Mouse (Mus musculus): ENCODE results near the gene Sost. TPM values are rescaled to one million over a fixed set of nuclear protein-coding genes. Genes with fewer than 3 reads are reported as not detected.
A peak's percentile ranks its signal among the peaks of the same experiment; 100 is the strongest.

Sost gene
- polyA plus RNA-seq, 1 experiment from 2014 or later: 2.3 TPM

DNA sequence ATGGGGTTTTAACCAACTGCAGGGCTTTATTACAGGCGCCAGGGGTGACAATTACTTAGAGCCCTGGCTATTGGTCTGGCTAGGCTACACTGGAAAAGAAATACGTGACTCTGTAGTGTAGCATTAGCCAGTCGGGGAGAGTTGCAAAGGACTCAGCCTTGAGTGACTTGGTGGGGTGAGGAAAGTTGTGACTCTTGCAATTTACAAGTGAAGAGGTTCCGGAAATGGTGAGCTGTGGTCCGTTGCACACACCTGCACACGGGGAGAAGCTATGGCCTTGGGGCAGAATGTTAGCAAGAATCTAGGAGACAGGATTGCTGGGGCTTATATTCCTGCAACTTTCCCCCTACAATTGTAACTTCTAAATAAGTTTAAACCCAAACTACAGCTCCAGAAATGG lies 41.2 kb downstream of the Sost start:
- peaks cover 12% of the 10 kb centered on the region for H3K4me1 ChIP-seq (ENCODE audit: control insufficient read depth, insufficient read depth, low read length)
- no peaks in the 10 kb centered on the region for H3K36me3 ChIP-seq (ENCODE audit: control insufficient read depth, insufficient read depth)
- no peak overlapping the region for H3K27ac ChIP-seq (ENCODE audit: low read length)
- whole genome bisulfite sequencing: 76% methylated on average over 6 of the region's 6 CpGs
- no peaks in the 10 kb centered on the region for H3K9me3 ChIP-seq (replicated peaks; ENCODE audit: control insufficient read depth, low read length)
- H3K4me2 ChIP-seq (ENCODE audit: low read depth, low read length): no peak overlapping the region
- no peak for ATAC-seq (replicated peaks; ENCODE audit: extremely low read depth, insufficient read depth, low FRiP score)
- no peak overlapping the region for H3K4me3 ChIP-seq (ENCODE audit: low read length)
- H3K9ac ChIP-seq (ENCODE audit: low read length): no peak overlapping the region
- H3K27me3 ChIP-seq (ENCODE audit: control insufficient read depth, insufficient read depth, low read length): peaks cover 5% of the 10 kb centered on the region; the same call in 1 of the 2 replicates

DNA sequence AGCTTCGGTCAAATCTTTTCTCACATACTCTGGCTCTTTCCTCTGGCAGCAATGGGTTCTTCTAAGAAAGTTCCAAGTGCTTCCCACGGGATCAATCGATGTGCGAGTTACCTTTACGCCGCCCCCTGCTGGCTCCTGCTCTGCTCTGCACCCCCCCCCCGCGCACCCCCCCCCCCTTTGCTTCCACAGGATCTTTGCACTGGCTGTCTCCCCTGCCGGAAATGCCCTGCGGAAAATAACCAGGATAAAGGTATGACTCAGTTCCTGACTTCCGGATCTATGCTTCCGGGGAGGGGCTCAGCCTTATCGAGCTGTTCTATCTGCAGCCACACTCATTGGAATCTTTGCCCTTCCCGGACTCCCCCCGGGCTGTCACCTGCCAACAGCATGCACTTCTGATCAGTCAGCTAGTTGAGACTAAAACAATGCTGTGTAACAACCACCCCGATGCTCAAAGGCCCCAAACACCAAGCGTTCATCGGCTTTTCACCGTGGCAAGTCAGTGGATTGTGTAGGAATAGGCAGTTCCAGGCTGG lies 42.3 kb downstream of the Sost start:
- Histone ChIP-seq H3K4me2 (ENCODE audit: low read depth, low read length) (no peak overlapping the region), H3K27me3 (ENCODE audit: control insufficient read depth, insufficient read depth, low read length) (peaks cover 5% of the 10 kb centered on the region; the same call in 1 of the 2 replicates), H3K36me3 (ENCODE audit: control insufficient read depth, insufficient read depth) (no peaks in the 10 kb centered on the region), H3K4me3 (ENCODE audit: low read length) (no peak overlapping the region), H3K4me1 (ENCODE audit: control insufficient read depth, insufficient read depth, low read length) (peaks cover 14% of the 10 kb centered on the region), H3K9me3 (replicated peaks; ENCODE audit: control insufficient read depth, low read length) (no peaks in the 10 kb centered on the region), H3K27ac (ENCODE audit: low read length) (no peak overlapping the region), H3K9ac (ENCODE audit: low read length) (no peak overlapping the region)
- 73% methylated on average over 14 of the region's 19 CpGs for WGBS
- no peak for ATAC-seq (replicated peaks; ENCODE audit: extremely low read depth, insufficient read depth, low FRiP score)

GRCm38 (mm10) chr11:101923988-101924387 lies 42.8 kb downstream of the Sost start:
- H3K27ac ChIP-seq (ENCODE audit: low read length): no peak overlapping the region
- H3K4me2 ChIP-seq (ENCODE audit: low read depth, low read length): no peak overlapping the region
- H3K4me1 ChIP-seq (ENCODE audit: control insufficient read depth, insufficient read depth, low read length): peaks cover 14% of the 10 kb centered on the region
- no peak overlapping the region for H3K9ac ChIP-seq (ENCODE audit: low read length)
- H3K9me3 ChIP-seq (replicated peaks; ENCODE audit: control insufficient read depth, low read length): no peaks in the 10 kb centered on the region
- ATAC-seq (replicated peaks; ENCODE audit: extremely low read depth, insufficient read depth, low FRiP score): no peak
- H3K4me3 ChIP-seq (ENCODE audit: low read length): no peak overlapping the region
- peaks cover 7% of the 10 kb centered on the region; the same call in 1 of the 2 replicates for H3K27me3 ChIP-seq (ENCODE audit: control insufficient read depth, insufficient read depth, low read length)
- H3K36me3 ChIP-seq (ENCODE audit: control insufficient read depth, insufficient read depth): no peaks in the 10 kb centered on the region
- WGBS: 80% methylated on average over 6 of the region's 6 CpGs

DNA sequence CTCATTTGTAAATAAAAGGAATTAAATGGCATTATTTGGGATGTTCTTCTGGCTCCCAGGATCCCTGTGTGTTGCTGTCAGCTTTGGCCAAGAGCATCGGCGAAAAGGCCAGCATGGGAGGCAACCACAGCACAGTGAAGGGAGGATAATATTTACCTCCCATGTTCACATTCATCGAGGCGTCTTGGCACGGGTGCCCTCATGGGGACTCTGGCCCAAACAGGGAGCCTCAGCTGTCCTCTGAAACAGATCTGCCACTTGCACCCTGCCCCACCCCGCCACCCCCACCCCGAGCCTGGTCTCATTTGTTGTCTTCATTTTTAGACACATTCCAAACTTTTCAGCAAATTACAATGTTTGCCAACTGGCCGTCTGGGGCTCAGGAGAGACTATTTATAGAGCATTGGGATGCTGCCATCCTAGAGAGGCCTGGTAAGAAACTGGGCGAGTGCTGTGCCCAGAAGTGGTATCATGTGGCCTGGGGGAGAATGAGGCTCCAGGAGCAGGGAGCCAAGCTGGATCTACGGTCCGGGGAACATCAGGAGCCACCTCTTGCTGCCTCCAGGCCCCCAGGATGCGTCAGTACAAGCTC lies 45.4 kb downstream of the Sost start:
- Histone ChIP-seq H3K27ac (ENCODE audit: low read length) (peak overlapping the region; percentile 64), H3K27me3 (ENCODE audit: control insufficient read depth, insufficient read depth, low read length) (peaks cover 14% of the 10 kb centered on the region), H3K4me1 (ENCODE audit: control insufficient read depth, insufficient read depth, low read length) (peaks cover 12% of the 10 kb centered on the region), H3K4me2 (ENCODE audit: low read depth, low read length) (no peak overlapping the region), H3K36me3 (ENCODE audit: control insufficient read depth, insufficient read depth) (no peaks in the 10 kb centered on the region), H3K9ac (ENCODE audit: low read length) (no peak overlapping the region), H3K4me3 (ENCODE audit: low read length) (no peak overlapping the region), H3K9me3 (replicated peaks; ENCODE audit: control insufficient read depth, low read length) (no peaks in the 10 kb centered on the region)
- ATAC-seq (replicated peaks; ENCODE audit: extremely low read depth, insufficient read depth, low FRiP score): peak; percentile 55; the same call in 1 of the 2 replicates
- WGBS: 59% methylated on average over 12 of the region's 12 CpGs

GRCm38 (mm10) chr11:101919660-101920059 lies 47.2 kb downstream of the Sost start:
- Histone ChIP-seq H3K9ac (ENCODE audit: low read length) (no peak overlapping the region), H3K4me1 (ENCODE audit: control insufficient read depth, insufficient read depth, low read length) (peaks cover 12% of the 10 kb centered on the region), H3K27ac (ENCODE audit: low read length) (no peak overlapping the region), H3K27me3 (ENCODE audit: control insufficient read depth, insufficient read depth, low read length) (peaks cover 17% of the 10 kb centered on the region), H3K4me3 (ENCODE audit: low read length) (no peak overlapping the region), H3K36me3 (ENCODE audit: control insufficient read depth, insufficient read depth) (no peaks in the 10 kb centered on the region), H3K9me3 (replicated peaks; ENCODE audit: control insufficient read depth, low read length) (no peaks in the 10 kb centered on the region), H3K4me2 (ENCODE audit: low read depth, low read length) (no peak overlapping the region)
- peak; percentile 59; the same call in 1 of the 2 replicates for ATAC-seq (replicated peaks; ENCODE audit: extremely low read depth, insufficient read depth, low FRiP score)
- 2% methylated on average over 6 of the region's 6 CpGs for WGBS

- H3K36me3 ChIP-seq (ENCODE audit: control insufficient read depth, insufficient read depth): no peaks in the 10 kb centered on the region
- peaks cover 16% of the 10 kb centered on the region for H3K27me3 ChIP-seq (ENCODE audit: control insufficient read depth, insufficient read depth, low read length)
- H3K4me3 ChIP-seq (ENCODE audit: low read length): no peak overlapping the region
- H3K27ac ChIP-seq (ENCODE audit: low read length): no peak overlapping the region
- ATAC-seq (replicated peaks; ENCODE audit: extremely low read depth, insufficient read depth, low FRiP score): no peak
- peaks cover 12% of the 10 kb centered on the region for H3K4me1 ChIP-seq (ENCODE audit: control insufficient read depth, insufficient read depth, low read length)
- H3K9me3 ChIP-seq (replicated peaks; ENCODE audit: control insufficient read depth, low read length): no peaks in the 10 kb centered on the region
- WGBS: 65% methylated on average over 3 of the region's 3 CpGs
- H3K4me2 ChIP-seq (ENCODE audit: low read depth, low read length): no peak overlapping the region
- no peak overlapping the region for H3K9ac ChIP-seq (ENCODE audit: low read length)
Observed at GRCm38 (mm10) chr11:101918609-101919008, 48.2 kb downstream of the Sost start.

- 69% methylated on average over 3 of the region's 3 CpGs for WGBS
- no peak overlapping the region for H3K9ac ChIP-seq (ENCODE audit: low read length)
- H3K27me3 ChIP-seq (ENCODE audit: control insufficient read depth, insufficient read depth, low read length): peaks cover 15% of the 10 kb centered on the region
- H3K9me3 ChIP-seq (replicated peaks; ENCODE audit: control insufficient read depth, low read length): no peaks in the 10 kb centered on the region
- no peak overlapping the region for H3K27ac ChIP-seq (ENCODE audit: low read length)
- no peaks in the 10 kb centered on the region for H3K36me3 ChIP-seq (ENCODE audit: control insufficient read depth, insufficient read depth)
- H3K4me1 ChIP-seq (ENCODE audit: control insufficient read depth, insufficient read depth, low read length): peaks cover 9% of the 10 kb centered on the region
- no peak overlapping the region for H3K4me2 ChIP-seq (ENCODE audit: low read depth, low read length)
- ATAC-seq (replicated peaks; ENCODE audit: extremely low read depth, insufficient read depth, low FRiP score): no peak
- H3K4me3 ChIP-seq (ENCODE audit: low read length): no peak overlapping the region
Observed at GRCm38 (mm10) chr11:101916772-101917171, 50.0 kb downstream of the Sost start.

- Histone ChIP-seq H3K9me3 (replicated peaks; ENCODE audit: control insufficient read depth, low read length) (no peaks in the 10 kb centered on the region), H3K9ac (ENCODE audit: low read length) (no peak overlapping the region), H3K36me3 (ENCODE audit: control insufficient read depth, insufficient read depth) (no peaks in the 10 kb centered on the region), H3K27me3 (ENCODE audit: control insufficient read depth, insufficient read depth, low read length) (peaks cover 16% of the 10 kb centered on the region), H3K4me2 (ENCODE audit: low read depth, low read length) (no peak overlapping the region), H3K4me3 (ENCODE audit: low read length) (no peak overlapping the region), H3K4me1 (ENCODE audit: control insufficient read depth, insufficient read depth, low read length) (no peaks in the 10 kb centered on the region), H3K27ac (ENCODE audit: low read length) (no peak overlapping the region)
- ATAC-seq (replicated peaks; ENCODE audit: extremely low read depth, insufficient read depth, low FRiP score): no peak
- 55% methylated on average over 8 of the region's 8 CpGs for WGBS
Observed at GRCm38 (mm10) chr11:101913591-101913990, 53.2 kb downstream of the Sost start.
